Mouse (Mus musculus): ENCODE measurements around the gene Gm42669. TPM values are rescaled to one million over a fixed set of nuclear protein-coding genes. Genes with fewer than 3 reads are reported as not detected.

The Gm42669 gene
- polyA plus RNA-seq, 1 experiment from 2014 or later = 0.05 TPM

GRCm38 (mm10) chr5:107597301-107598077 is 90.1 kb downstream of the Gm42669 start, which contains the start of the genes Rpap2 and Glmn:
Gene Rpap2, plus strand, starts transcription at chr5:107597373.
Gene Glmn, minus strand, starts transcription at chr5:107597888.
- peak within 1 kb of the TSS; percentile 84 for H3K4me2 ChIP-seq
- under 1% methylated on average over 52 of the region's 64 CpGs for WGBS (ENCODE audit: insufficient replicate concordance)
- H3K9me3 ChIP-seq (replicated peaks) = no peaks in the 10 kb centered on the region
- H3K9ac ChIP-seq = peak within 1 kb of the TSS; percentile 81
- ATAC-seq (ENCODE audit: low read depth) = peak; percentile 95
- H3K27me3 ChIP-seq = no peaks in the 10 kb centered on the region
- H3K36me3 ChIP-seq = peaks cover 13% of the 10 kb centered on the region
- peak within 1 kb of the TSS; percentile 76 for H3K27ac ChIP-seq
- peak within 1 kb of the TSS; percentile 73 for H3K4me3 ChIP-seq (replicated peaks)
- H3K4me1 ChIP-seq (replicated peaks) = peaks cover 16% of the 10 kb centered on the region
- DNase-seq = peak; percentile 79

GRCm38 (mm10) chr5:107598380-107598779 is 91.0 kb downstream of the Gm42669 start:
- peaks cover 16% of the 10 kb centered on the region for H3K4me1 ChIP-seq (replicated peaks)
- peak overlapping the region; percentile 81 for H3K9ac ChIP-seq
- peaks cover 18% of the 10 kb centered on the region for H3K36me3 ChIP-seq
- WGBS (ENCODE audit: insufficient replicate concordance) = 17% methylated on average over 4 of the region's 4 CpGs
- no peaks in the 10 kb centered on the region for H3K27me3 ChIP-seq
- ATAC-seq (ENCODE audit: low read depth) (no peak), DNase-seq (no peak)
- no peaks in the 10 kb centered on the region for H3K9me3 ChIP-seq (replicated peaks)
- H3K27ac ChIP-seq = peak overlapping the region; percentile 76; the same call in 1 of the 2 replicates
- peak overlapping the region; percentile 84 for H3K4me2 ChIP-seq
- peak overlapping the region; percentile 73 for H3K4me3 ChIP-seq (replicated peaks)

GRCm38 (mm10) chr5:107611224-107611623 is 103.8 kb downstream of the Gm42669 start:
- Histone ChIP-seq H3K36me3 (peaks cover 17% of the 10 kb centered on the region), H3K27ac (no peak overlapping the region), H3K4me3 (replicated peaks) (no peak overlapping the region), H3K9ac (no peak overlapping the region), H3K4me2 (no peak overlapping the region), H3K4me1 (replicated peaks) (peaks cover 4% of the 10 kb centered on the region; the same call in 1 of the 2 replicates), H3K27me3 (no peaks in the 10 kb centered on the region), H3K9me3 (replicated peaks) (no peaks in the 10 kb centered on the region)
- ATAC-seq (ENCODE audit: low read depth) (no peak), DNase-seq (peak; percentile 41)
- 0% methylated on average over 2 of the region's 2 CpGs for WGBS (ENCODE audit: insufficient replicate concordance)

GRCm38 (mm10) chr5:107617986-107618385 is 110.6 kb downstream of the Gm42669 start:
- Histone ChIP-seq H3K9ac (no peak overlapping the region), H3K27ac (no peak overlapping the region), H3K4me3 (replicated peaks) (no peak overlapping the region), H3K4me2 (no peak overlapping the region), H3K27me3 (no peaks in the 10 kb centered on the region), H3K9me3 (replicated peaks) (no peaks in the 10 kb centered on the region), H3K36me3 (peaks cover 9% of the 10 kb centered on the region; the same call in 1 of the 2 replicates), H3K4me1 (replicated peaks) (peaks cover 8% of the 10 kb centered on the region; the same call in 1 of the 2 replicates)
- ATAC-seq (ENCODE audit: low read depth) (no peak), DNase-seq (no peak)
- WGBS (ENCODE audit: insufficient replicate concordance) = 78% methylated on average over 6 of the region's 6 CpGs

GRCm38 (mm10) chr5:107621327-107621726 is 113.9 kb downstream of the Gm42669 start:
- ATAC-seq (ENCODE audit: low read depth) (peak; percentile 74; the same call in 1 of the 2 replicates), DNase-seq (no peak)
- 48% methylated on average over 3 of the region's 3 CpGs for WGBS (ENCODE audit: insufficient replicate concordance)
- H3K27ac ChIP-seq = 0 out of 2 replicates have a peak overlapping the region, but pooled peaks have one; percentile 35
- no peak overlapping the region for H3K9ac ChIP-seq
- H3K4me3 ChIP-seq (replicated peaks) = no peak overlapping the region
- H3K9me3 ChIP-seq (replicated peaks) = no peaks in the 10 kb centered on the region
- H3K4me1 ChIP-seq (replicated peaks) = peaks cover 4% of the 10 kb centered on the region; the same call in 1 of the 2 replicates
- no peaks in the 10 kb centered on the region for H3K27me3 ChIP-seq
- peaks cover 7% of the 10 kb centered on the region for H3K36me3 ChIP-seq
- no peak overlapping the region for H3K4me2 ChIP-seq

Other genes with a start within 250 kb of the Gm42669 start
- gene Tgfbr3, start 218.0 kb upstream of the Gm42669 start, polyA plus RNA-seq (2015; fragmentation: Nextera tagmentation; extraction: Ambion mirVana) = 7.1 and 9.9 TPM in 2 replicates
- 0.18 and 0.19 TPM in 2 replicates for gene Brdt, start 176.5 kb upstream of the Gm42669 start, polyA plus RNA-seq (2015; fragmentation: Nextera tagmentation; extraction: Ambion mirVana)
- 0.17 TPM in 1 of 2 replicates, not detected in the other for gene Ephx4, start 104.9 kb upstream of the Gm42669 start, polyA plus RNA-seq (2015; fragmentation: Nextera tagmentation; extraction: Ambion mirVana)
- not detected in 2 replicates for gene Lpcat2b, start 76.1 kb upstream of the Gm42669 start, polyA plus RNA-seq (2015; fragmentation: Nextera tagmentation; extraction: Ambion mirVana)
- 1.1 and 1.5 TPM in 2 replicates for gene Btbd8, start 69.6 kb upstream of the Gm42669 start, polyA plus RNA-seq (2015; fragmentation: Nextera tagmentation; extraction: Ambion mirVana)
- gene 1700028K03Rik, start 27.1 kb downstream of the Gm42669 start, polyA plus RNA-seq (2015; fragmentation: Nextera tagmentation; extraction: Ambion mirVana) = 0.01 and 0.07 TPM in 2 replicates
- 5.7 and 8.1 TPM in 2 replicates for gene Rpap2, start 89.8 kb downstream of the Gm42669 start, polyA plus RNA-seq (2015; fragmentation: Nextera tagmentation; extraction: Ambion mirVana)
- gene Glmn, start 90.3 kb downstream of the Gm42669 start, polyA plus RNA-seq (2015; fragmentation: Nextera tagmentation; extraction: Ambion mirVana) = 9.5 and 11.3 TPM in 2 replicates
- gene Gfi1, start 218.4 kb downstream of the Gm42669 start, polyA plus RNA-seq (2015; fragmentation: Nextera tagmentation; extraction: Ambion mirVana) = 0.48 and 0.65 TPM in 2 replicates

All from liver, embryonic 13.5 days (tissue).